Mouse (Mus musculus) MN1 (cell line): ENCODE measurements at regions not wholly inside any gene's neighbourhood (a gene's known extent, or its start where the extent isn't known, plus 50 kb on each side); places are given as distances from the start of the nearest gene placed in this dataset.

Source experiments
- DNase-seq: peaks from one replicate; pipeline ENCODE4 v3.0.0-alpha.2; 2016; ENCODE audit warnings: low spot score

DNA sequence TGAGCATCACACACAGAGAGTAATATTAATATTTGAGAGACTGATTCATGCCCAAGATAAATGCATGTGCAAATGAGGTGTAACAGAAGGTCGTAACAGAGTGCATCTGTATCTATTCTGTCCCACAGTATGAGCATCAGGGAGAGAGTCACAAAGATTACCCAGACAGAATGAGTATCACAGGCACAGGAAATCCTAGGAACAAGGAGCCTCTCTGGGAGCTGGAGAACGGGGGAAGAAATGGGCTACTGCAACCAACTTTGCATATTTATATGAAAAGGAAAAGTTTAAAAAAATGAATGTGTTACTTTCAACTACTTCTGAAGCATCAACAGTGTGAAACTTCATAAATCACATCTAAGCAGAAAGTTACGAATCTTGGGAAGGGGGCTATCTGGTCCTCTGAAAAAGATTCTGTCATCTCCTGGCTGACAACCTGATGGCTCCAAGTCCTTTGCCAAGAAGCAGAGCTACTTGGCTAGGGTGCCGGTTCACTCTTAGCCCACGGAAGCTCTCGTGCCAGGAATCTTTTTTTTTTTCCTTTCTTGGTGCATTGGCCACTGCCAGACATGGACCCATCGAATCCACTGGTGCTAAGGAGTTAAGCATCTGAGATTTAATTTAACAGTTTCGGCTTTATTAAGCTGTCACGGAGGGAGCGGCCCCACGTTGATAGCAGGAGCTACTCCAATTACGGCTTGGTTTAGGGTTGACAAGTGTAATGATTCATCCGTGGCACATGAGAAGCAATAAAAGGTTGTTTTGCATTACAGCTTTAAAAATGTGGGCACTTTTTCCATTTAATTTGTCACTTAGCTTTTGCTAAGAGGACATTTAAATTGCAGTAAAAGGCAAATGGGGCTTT, 277.6 kb upstream of the Smim15 start:
- DNase-seq: no peak

GRCm38 (mm10) chr13:107763911-107764310, 280.3 kb upstream of the Smim15 start:
- no peak for DNase-seq

DNA sequence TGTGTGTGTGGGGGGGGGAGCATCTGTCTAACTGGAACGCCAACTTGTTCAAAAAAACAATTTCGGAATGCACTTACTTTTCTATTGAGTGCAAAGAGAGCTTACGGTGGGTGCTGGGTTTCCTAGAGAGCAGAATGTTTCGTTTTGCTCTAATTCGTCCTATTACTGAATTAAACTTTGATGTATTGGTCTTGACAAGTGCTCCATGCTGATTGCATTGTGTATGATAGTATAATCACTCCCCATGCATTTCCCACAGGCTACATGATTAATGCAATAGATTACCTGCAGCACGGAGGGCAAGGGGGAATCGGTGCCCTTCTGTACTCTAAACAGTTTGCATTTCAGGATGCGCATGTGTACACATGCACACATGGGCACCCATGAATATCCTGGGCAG, 283.7 kb upstream of the Smim15 start:
- DNase-seq: no peak

DNA sequence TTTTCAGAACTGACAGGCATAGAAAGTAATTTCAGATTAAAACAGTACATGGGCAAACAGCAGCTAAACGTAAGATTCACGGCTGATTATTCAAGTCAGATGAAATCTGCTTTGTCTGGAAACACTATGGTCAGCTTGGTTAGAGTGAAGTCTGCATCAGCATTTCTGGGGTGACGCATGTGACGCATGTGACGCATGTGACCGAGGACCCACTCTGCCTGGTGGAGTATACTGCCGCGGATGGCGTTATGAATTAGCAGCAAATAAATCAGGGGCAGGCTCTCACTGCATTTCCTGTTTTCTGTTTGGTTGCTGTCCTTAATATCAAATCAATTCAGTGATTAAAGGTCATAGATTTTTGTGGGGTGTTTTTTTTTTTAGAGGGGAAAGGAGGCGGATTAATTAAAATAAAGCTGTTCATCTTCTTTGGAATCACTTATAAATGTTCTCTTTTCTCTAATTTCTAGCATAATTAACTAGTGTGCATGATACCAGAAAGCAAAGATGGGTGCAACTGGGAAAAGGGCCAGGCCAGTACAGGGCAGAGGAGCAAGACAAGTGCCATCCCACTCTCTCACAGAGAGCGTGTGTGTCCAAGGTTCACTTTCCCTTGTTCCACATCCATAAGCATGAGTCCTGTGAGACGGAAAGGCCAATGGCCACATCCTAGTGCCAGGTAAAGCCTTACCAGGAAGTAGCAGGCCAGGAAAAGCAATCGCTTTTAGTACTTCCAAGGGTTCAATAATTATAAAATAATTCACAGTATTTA, 285.7 kb upstream of the Smim15 start:
- no peak for DNase-seq

- no peak for DNase-seq
Observed at GRCm38 (mm10) chr13:107752745-107753144, 291.5 kb upstream of the Smim15 start.

DNA sequence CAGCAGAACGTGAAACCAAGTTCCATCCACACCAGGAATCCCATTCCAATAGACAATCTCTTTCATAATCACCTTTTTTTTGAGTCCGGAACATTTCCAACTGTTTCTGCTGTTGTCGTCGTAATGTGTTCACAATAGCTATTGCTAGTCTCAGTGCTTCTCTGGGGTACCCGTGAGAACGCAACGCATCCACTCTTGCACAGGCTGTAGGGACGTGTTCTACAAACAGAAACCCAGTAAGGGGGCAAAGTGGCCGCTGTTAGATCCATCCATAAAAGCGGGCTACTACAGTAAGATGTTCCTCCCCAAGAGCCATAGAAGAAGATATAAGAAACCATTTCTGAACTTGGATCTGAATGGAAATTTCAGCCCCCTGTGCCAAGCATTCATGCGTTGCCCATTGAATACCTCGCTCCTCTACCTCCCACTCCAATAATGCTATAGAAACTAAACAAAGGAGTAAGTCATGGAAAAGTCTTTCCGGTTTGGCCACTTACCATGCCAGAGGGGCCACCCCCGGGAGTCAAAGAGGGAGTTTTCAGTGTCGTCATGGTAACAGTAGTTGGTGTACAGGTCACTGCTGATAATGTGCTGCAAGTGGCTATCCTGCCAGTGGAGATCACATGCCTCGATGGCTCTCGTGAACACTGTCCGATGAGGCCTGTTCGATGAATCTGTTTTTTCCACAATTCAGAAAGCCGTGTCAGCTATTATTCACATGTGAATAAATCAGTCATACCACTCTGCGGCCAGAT, 300.6 kb upstream of the Smim15 start:
- no peak for DNase-seq

- DNase-seq: no peak
Observed at GRCm38 (mm10) chr13:107736581-107736980, 307.7 kb upstream of the Smim15 start.

GRCm38 (mm10) chr13:107734161-107734905, 309.9 kb upstream of the Smim15 start:
- DNase-seq: no peak

GRCm38 (mm10) chr13:107730976-107731375, 313.3 kb upstream of the Smim15 start:
- no peak for DNase-seq

DNA sequence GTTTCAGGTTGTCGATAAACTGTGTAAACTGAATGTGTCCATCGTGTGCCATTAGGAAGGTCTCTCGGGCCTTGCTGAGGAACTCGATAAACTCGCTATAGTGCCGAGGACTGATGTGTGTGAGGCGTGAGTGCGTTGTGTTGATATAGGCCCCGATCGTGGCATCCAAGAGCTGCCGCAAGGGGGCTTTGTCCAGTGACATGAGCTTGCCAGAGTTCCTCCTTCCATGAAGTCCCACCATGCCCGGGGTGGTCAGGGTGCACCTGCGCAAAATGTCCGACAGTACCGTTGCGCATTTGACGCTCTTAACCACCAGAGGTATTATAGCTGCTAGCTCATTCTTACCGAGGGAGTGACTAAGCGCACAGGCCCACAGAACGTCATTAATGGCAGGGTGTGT, 317.8 kb upstream of the Smim15 start:
- no peak for DNase-seq

- DNase-seq: no peak
Observed at GRCm38 (mm10) chr13:107721901-107722300, 322.3 kb upstream of the Smim15 start.

DNA sequence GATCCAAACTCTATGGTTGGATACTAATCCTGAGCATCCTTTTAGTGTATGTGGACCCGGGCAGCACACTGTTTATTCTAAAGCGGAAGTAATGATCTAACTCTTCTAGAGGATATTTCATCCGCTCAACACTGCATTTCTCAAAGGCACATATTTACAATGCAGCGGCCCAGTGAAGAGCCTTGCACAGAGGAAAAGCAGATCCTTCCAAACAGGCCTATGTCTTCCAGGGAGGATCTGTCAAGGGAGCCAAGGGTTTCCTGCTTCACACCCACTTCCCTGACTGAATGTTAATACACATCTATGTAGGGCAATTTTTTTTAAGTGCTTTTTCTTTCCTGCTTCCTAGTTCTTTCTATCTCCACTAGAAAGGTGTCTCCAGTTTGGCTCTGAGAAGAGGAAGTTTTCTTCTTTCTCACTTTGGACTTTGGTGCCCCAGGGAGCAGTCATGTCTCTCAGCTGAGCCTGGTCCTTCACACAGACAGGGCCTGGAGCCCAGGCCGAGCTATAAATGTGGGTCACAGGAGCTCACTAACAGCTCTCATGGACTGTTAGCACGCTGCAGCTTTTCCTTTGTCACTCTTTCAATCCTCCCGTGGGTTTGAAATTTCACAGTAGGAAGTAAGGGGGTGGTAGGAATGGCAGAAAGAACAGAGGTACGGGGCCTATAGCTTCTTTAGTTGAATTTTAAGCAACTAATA, 323.2 kb upstream of the Smim15 start:
- no peak for DNase-seq

GRCm38 (mm10) chr13:107718973-107719620, 325.1 kb upstream of the Smim15 start:
- DNase-seq: peak; percentile 9

DNA sequence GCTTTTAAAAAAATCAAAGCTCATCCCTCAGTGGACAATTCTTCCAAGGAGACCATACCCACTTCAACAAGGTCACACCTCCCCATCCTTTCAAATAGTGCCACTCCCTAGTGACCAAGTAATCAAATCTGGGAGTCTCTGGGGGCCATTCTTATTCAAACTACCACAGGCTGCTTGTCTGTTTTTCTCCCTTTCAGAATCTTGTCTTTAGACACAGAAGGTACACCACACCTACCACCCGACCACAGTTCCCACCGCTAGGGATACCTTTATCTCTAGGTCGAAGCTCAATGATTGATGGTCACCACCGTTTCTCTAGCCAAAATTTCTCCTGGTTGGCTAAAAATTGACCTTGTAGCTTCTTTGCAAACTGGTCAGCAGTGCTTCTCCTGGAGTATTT, 328.6 kb upstream of the Smim15 start:
- no peak for DNase-seq

DNA sequence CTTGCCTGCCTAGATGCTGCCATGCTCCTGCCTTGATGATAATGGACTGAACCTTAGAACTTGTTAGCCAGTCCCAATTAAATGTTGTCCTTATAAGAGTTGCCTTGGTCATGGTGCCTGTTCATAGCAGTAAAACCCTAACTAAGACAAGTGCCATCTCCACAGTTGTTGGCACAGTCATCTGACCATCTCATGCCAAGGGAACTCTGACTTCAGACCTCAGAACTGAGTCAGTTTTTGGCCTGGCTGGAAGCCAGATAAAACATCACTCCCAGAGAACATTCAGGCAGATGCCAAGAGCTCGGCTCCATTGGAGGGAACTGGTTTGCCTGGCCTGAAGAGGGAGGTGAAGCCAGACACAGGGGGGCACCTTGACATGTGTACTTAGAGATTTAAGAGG, 330.2 kb upstream of the Smim15 start:
- DNase-seq: peak; percentile 29

DNA sequence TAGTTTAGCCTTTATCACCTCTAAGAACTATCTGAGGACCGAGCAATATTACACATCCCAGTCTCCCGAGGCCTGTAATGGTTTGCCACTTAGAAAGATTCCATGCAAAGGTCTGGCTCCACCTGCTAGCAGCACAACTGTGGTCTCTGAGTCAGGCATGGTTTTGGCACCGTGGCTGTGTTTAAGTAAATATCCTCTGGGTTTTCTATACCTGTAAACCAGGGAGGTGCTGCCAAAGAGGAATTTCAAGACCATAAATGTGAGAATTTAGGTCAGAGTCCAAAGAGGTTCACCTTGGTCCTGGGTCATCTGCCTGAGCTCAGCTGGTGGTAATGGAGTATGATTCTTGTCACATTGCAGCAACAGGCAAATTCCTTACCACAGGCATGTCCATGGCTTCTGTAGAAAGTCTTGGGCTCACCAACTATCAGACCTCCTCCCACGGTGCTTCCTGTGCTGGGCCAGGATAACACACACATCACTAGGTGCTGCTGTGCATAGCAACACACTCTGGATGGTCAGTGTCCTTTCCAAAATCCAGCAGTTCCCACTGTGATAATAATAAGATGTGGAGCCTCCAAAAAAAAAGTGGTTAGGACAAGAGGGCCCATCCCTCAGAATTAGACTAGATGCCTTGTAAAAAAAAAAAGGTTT, 332.8 kb upstream of the Smim15 start:
- DNase-seq: no peak

GRCm38 (mm10) chr13:107710368-107710767, 333.9 kb upstream of the Smim15 start:
- no peak for DNase-seq

GRCm38 (mm10) chr13:107709828-107710227, 334.4 kb upstream of the Smim15 start:
- DNase-seq: no peak

DNA sequence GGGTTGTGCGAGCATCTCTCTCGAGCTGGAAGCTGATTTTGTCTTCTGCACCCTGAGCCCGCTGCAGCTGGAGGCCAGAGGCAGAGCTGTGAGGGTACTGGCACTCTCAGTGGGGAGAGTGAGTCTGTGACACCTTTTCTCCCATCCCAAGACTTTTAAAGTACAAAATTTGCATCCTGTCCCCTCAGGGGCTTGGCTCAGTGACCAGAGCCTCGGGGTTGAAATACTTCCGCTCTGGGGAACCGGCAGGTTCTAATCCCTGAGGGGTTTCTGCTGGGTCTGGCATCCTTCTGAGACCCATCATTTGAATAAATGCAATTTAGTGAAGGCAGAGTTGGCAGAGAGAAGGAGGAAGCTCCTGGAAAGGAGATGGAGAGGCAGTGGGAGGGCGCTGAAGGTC, 340.5 kb upstream of the Smim15 start:
- no peak for DNase-seq
